Mouse (Mus musculus): Measurements from ENCODE around the gene Phactr4.

The Phactr4 gene

GRCm38 (mm10) chr4:132369953-132370750, 52.1 kb downstream of the Phactr4 start:
- WGBS = 60% methylated on average over 8 of the region's 8 CpGs

DNA sequence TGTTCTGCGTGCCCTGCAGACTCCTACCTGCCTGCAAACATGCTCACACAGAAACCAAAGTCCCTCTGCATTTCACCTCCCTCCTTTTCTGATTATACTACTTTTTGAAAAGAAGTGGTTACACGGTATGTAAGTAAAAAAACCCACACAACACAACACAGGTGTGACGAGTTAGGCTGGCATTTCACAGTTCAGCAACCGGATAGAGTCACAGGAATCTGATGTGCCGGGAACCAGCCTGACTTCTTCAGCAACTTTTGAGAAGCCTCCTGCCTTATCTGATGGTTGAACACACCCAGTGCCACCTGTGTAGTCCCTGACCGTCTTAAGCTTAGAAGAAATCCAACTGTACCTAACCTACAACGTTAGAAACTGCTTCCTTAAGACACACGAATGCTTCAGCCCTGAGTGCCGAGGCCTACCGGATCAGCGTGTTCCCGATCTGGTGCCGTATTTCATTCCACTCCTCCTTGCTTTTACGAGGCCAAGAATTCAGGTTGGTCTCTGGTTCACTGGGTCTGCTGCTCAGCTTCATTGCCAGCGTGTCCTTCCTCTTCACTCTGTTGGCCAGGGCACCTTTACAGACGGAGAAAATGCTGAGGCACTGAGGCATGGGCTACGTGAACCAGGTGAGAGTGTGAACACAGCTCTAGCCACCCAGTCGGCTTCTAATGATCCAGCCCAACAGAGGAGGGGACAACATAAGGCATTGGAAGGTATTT, 54.6 kb downstream of the Phactr4 start:
- WGBS = 94% methylated on average over 18 of the region's 18 CpGs

GRCm38 (mm10) chr4:132365450-132366060, 56.7 kb downstream of the Phactr4 start:
- 77% methylated on average over 13 of the region's 13 CpGs for WGBS

DNA sequence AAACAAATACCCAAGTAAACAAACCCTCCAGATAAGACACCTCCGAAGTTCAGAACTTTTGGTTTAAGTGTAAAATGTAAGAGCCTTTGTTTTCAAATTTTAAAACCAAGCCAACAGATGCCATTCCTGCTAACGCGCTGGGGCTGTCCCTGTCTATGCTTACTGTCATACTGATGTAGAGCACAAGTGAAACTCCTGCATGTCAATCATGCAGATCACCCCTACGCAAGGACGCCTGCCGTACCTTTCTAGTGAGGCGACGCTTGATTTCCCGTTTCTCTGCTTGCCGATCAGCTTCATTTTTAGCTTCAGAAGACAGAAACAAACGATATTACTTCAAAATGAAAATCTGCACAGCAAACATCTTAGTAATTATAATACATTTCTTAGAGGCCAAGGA, 58.8 kb downstream of the Phactr4 start:
- 91% methylated on average over 11 of the region's 11 CpGs for WGBS

- 92% methylated on average over 4 of the region's 4 CpGs for WGBS
Measured at GRCm38 (mm10) chr4:132359510-132359909, 62.8 kb downstream of the Phactr4 start.

- WGBS = 54% methylated on average over 12 of the region's 12 CpGs
Measured at GRCm38 (mm10) chr4:132356170-132356569, 66.1 kb downstream of the Phactr4 start.

DNA sequence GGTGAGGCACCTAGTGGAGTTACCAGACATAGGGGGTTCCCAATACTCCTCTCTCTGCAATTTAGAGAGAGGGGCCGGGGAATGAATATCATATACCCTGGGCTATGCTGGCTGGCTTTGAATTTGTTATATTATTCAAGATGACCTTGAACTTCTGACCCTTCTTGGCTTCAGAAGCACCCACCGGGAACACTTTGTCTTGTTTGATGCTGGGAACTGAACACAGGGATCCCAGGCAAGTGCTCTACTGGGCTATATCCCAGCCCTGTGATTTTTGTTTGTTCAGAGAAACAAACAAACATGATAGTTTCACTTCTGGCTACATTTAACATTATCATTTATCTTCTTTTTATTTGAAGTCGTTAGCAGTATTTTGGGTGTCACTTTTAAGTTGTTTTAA, 66.9 kb downstream of the Phactr4 start:
- WGBS = 85% methylated on average over 3 of the region's 3 CpGs

GRCm38 (mm10) chr4:132354571-132354970, 67.7 kb downstream of the Phactr4 start:
- 71% methylated on average over 4 of the region's 4 CpGs for WGBS

GRCm38 (mm10) chr4:132353481-132353885, 68.8 kb downstream of the Phactr4 start, which contains the start of gene Rcc1:
Gene Rcc1 (minus strand): TSS chr4:132353605.
- under 1% methylated on average over 31 of the region's 31 CpGs for WGBS

DNA sequence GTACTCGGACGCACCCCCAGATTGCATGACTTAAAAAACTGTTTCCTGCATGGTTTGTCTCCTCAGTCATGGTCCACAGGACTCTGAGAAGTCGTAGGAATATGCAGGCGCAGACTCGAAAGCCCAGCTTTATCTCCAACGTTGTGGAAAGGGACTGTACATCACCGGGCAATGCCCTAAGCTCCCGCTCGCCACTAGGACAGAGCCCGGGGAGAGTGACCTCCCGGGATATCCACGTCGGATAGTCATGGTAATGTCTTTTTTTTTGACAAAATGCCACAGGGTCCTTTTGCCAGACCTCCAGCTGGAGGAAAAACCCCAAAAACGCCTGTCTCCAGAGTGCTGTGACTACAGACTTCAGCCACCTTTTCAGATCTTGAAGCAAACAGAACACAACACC, 69.5 kb downstream of the Phactr4 start:
- under 1% methylated on average over 14 of the region's 14 CpGs for WGBS

DNA sequence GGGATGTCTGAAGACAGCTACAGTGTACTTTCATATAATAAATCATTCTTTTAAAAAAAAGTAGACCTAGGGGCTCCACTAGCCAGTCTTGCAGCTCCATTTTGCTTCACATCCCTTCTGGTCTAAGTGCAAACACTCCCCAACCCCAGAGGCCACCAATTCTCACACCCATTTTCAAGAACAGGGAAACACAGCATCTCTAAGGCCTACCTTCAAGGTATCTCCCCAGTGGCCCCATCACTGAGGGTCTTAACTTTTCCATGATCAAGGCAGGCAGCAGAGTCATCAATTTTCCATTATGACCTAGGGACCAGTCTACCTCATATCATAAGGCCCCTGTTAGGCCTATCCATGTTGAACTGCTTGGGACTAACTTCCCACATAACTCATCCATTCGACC, 70.9 kb downstream of the Phactr4 start:
- 56% methylated on average over 1 of the region's 1 CpGs for WGBS

DNA sequence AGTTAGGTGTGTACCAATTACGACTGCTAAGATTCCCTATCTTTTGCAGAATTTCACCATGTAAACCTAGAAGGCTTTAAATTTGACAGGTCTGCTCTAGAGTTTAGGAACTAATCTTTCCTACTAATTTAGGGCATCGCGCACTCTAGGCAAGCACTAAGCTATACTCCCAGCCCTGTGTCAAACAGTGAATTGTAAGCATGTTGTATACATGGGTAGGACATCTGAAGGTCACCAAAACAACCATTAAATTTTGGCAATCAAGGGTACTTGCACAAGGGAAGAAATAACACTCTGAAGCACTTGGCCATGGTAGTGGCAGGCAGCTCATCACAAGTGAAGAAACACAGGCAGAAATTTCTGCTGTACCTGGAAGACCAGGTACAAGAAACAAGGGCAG, 71.4 kb downstream of the Phactr4 start:
- 82% methylated on average over 3 of the region's 3 CpGs for WGBS

DNA sequence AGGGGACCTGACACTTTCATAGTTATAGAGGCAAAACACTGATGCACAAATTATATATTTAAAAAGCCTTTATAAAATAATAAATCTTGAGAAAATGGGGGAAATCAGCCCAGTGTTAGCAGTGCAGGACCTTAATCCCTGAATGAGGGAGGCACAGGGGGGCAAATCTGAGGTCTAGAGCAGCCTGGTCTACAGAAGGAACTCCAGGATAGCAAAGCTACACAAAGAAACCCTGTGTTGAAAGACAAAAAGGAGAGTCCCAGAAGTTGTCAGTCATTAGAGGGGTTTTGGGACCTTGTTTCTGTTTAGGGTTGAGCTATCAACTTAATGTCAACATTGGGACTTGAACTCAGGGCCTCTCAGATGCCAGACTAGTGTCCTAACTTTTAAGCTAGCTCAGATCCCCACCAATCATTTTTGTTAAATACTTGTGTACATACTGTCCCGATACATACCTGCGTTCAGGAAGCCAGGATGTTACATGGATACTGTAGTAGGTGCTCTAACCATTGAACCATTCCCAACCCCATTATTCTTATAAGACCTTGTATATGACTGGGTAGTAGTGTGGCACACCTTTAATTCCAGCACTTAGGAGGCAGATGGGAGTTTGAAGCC, 72.1 kb downstream of the Phactr4 start:
- 79% methylated on average over 2 of the region's 2 CpGs for WGBS

DNA sequence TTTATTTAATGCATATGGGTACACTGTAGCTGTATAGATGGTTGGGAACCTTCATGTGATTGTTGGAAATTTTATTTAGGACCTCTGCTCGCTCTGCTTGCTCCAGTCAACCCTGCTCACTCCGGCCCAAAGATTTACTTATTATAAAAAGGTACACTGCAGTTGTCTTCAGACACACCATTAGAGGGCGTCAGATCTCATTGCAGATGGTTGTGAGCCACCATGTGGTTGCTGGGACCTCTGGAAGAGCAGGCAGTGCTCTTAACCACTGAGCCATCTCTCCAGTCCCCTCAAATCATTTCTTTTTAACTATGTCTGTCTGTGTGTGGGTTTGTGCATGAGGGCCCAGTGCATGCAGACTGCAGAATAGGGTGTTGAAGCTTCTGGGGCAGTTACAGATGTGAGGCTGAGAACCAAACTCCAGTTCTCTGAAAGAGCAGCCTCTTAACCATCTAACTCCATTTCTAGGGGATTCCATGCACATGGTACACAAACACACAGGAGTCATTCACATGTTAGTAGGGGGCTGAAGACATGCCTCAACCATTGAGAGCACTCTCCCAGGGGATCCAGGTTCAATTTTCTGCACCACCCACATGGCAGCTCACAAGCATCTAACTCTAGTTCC, 72.7 kb downstream of the Phactr4 start:
- 61% methylated on average over 3 of the region's 3 CpGs for WGBS

GRCm38 (mm10) chr4:132346661-132347060, 75.6 kb downstream of the Phactr4 start:
- WGBS = 41% methylated on average over 3 of the region's 3 CpGs

- 79% methylated on average over 4 of the region's 4 CpGs for WGBS
Measured at GRCm38 (mm10) chr4:132346261-132346660, 76.0 kb downstream of the Phactr4 start.

DNA sequence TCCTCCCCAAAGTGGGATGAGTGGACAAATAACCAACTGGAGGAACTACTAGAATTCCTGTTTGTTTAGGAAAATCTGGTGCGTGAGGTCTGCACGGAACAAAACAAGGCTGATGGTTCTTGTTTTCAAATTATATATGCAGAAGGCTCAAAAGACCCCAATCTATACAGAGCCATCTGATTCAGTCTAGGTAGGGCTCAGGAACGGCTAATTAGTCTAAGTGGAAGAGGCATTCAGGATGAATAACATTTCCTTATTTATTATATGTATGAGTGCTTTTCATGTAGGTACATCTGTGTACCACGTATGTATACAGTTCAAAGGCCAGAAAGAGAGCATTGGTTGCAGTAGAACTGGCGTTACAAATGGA, 76.5 kb downstream of the Phactr4 start:
- 38% methylated on average over 5 of the region's 5 CpGs for WGBS

DNA sequence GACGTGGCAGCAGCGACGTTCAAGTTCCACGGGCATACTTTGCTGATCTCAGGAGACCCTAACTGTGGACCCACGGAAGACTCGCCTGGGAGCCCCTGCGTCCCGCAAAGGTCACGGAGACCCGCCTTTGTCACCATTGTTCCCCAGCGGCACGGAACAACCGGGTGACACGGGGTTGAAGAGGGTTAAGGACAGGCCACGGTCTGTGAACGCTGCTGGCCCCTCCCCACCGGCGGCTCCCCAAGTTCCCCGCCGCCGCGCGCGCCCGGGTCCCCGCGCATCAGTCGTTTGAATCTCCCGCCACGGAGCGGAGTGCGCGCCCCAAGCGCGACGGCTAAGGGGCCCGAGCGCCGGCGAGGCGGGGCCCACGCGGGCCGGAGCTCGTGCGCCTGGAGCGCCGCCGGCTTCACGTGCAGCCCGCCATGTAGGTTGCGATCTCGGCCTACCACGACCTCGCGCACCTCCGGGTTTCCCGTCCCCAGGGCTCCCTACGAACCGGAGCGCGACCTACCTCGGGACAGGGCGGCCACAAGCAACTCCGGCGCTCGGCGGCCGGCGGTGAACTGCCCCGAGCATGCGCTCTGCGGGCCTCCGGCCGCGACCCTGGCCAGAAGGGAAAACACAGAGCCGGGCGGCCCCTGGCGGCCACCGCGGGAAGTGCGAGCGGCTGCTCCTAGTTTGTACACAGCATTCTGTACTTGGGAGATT, 77.0 kb downstream of the Phactr4 start:
- under 1% methylated on average over 83 of the region's 83 CpGs for WGBS

- WGBS = 12% methylated on average over 13 of the region's 13 CpGs
Measured at GRCm38 (mm10) chr4:132344403-132345134, 77.7 kb downstream of the Phactr4 start.

- WGBS = 95% methylated on average over 3 of the region's 3 CpGs
Measured at GRCm38 (mm10) chr4:132341451-132341850, 80.8 kb downstream of the Phactr4 start.
